Mouse (Mus musculus): Measurements from ENCODE around the gene Bcl11a. TPM values are rescaled to one million over a fixed set of nuclear protein-coding genes. Genes with fewer than 3 reads are reported as not detected.

Gene Bcl11a
- total RNA-seq, 2 experiments from 2014 or later = 209 to 220 TPM

DNA sequence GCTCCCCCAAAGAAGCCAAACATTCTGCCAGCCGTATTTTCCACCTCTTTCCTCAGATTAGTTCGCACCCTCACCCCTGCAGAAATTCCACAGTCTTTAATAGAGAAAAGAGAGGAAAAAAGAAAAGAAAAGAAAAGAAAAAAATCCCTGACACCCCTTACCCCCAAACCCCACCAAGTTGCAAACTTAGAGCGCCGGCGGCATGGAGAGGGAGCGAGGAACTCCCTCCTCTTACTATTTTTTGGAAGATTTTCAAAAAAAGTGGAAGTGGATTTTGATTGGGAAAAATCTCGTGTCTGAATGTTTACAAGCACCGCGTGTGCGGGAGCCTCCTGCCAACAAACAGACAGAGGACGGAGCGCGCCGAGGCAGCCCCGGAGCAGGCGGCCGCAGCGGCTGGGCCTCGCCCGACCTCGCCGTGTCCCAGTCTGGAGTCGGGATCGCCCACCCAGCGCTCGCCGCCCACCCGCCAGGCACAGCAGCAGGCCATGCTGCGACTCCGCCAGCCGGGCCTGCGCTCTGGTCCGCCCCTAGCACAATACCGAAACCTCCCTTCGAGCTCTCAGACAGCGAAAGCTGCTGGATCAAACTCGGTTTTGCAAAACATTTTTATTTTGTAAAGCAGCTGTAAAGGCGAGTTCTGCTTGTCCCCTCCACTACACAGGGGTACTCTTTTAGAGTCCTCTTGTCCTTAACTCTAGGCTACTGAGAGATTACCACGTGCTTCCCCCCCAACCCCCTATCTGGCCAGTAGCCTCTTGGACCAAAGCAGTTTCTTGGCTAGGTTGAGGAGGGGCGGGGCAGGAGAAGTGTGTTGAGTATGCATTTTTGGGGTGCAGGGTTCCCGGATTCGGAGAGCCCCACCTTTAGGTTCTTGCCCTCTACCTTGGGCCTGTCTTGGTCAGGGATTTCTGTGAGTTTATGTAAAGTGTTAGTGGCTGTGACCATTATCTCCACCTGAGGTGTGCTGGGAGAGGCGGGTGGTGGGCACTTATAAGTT, 1.8 kb downstream of the Bcl11a start:
- DNase-seq = peak; percentile 63
- intact Hi-C loops (cut with DNase I) = loop anchor here (5.0 to 10.0 kb wide), 3 partner anchors 1225 to 1778 kb away; no protein-coding TSS in a partner anchor

DNA sequence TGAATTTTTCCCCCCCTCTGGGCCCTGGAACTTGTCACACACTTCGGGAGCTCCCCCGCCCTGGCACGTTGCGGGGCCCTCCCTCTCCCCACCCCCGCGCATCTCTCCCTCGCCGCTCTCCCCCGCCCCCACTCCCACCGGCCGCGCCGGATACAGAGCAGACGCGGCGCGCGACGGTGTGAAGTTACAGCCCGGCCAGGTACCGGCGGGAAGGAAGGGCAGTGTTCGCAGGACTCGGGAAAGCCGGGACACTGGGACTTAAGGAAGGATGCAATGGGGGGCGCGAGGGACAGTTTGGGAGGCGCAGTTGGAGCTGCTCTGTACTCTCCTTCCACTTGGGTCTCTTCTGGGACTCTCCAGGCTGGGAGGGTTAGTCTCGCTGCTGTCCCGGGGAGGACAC, 2.7 kb downstream of the Bcl11a start:
- intact Hi-C loops (cut with DNase I) = no loop called here

DNA sequence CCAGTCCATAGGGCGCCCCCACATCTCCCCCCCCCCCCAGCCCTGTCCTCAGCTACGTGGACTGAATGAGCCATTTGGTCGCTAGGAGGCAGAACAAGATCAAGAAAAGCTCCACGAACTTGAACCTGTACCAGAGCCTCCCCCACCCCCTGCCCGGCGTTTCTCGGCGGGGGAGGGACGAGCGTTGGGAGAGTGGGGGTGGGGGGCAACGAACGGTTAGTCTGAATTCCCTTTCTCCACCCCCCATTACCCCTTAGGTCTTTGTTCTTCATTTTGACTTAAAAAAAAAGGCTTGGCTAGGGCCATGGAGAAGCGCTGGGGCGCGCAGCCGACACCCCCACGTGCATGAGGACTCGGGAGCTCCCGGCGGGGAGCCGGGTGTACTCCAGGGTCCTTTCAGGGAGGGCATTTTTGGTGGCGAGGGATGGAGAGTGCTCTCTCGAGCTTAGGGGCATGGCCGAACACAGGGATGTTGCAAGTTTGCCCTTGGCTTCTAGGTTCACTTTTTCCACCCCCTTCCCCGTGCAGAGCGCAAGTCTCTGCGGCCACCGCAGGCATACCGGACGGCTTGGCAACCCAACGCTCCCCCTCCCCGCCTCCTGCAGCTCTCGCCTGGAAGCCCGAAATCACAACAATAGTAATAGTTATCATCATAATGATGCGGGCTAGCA, 3.3 kb downstream of the Bcl11a start:
- peak; percentile 77 for DNase-seq
- intact Hi-C loops (cut with DNase I) = no loop called here

More for the DNA sequence above, 2.7 kb downstream of the Bcl11a start:
- DNase-seq = peak; percentile 61

DNA sequence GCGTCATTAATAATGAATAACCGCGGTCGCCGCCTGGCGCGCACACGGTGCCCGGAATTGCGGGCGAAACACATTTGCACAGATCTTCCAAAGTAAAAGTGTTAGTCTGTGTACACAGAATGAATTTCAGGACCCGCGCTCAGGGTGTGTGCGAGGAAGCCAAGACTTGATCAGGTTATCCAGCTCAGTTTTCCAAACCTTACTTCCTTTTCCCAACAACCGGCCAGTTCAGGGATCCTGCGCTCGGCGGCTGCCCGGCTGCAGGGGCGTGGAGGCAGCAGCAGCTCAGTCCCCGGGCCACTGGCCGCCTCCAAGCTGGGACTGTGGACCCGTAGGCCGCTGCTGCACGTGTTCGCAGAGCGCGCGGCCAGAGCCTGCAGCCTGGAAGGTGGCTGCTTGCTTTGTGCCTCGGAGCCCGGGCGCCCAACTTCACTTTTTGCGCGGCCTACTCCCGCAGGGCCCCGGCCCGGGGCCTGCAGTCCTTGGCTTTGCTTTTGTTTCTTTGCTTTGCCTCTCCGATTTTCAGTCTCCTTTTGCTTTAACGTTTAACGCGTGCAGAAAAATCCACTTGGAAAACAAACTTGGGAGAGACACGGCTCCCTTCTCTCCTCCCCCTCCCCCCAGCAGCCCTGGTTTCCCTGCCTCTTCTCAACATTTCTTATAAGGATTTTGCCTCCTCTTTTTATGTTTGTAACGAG, 4.0 kb downstream of the Bcl11a start:
- DNase-seq = peak; percentile 65
- intact Hi-C loops (cut with DNase I) = no loop called here

DNA sequence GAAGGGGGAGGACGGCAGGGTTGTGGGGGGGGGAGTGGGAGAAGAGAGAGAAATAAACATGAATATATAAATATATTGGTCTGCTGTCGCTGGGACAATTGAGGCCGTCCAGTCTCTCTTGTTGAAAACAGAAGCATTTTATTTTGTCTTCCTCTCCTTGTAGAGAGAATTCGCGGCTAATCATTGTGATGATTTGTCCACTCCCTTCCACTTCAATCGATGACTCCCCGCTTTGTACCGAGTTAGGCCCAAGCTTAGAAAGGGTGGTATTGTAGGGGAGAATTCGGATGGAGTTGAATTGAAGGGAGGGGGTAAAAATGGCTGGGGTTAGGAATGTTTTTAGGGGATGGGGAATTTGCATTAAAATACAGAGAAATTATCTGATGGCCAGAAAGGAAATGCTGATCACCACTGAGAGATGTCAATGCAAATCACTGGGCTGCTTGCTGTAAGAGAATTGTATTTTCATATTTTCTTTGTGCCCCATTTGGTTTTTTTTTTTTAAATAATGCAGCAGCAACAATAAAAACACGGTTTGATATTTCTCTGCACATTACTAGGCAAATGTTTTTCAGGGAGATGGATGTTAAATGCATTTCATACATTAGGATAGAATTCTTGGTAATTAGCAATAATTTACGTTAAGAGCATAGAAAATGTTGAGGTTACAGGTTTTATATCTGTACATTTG, 4.7 kb downstream of the Bcl11a start:
- intact Hi-C loops (cut with DNase I) = no loop called here
- DNase-seq = no peak

DNA sequence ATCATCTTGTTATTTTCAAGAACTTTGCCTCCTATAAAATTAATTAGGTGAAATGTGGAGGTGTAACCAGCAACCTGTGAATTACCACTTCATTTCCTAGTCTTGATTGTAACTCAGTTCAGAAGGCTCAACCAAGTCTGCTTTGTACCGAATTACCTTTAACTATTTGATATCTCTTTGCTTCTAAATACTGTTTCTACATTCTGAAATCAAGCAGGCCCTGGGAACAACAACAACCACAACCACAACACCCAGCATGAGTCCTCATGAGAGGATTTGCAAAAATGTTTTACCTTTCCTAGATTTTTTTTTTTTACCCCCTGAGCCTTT, 5.2 kb downstream of the Bcl11a start:
- no peak for DNase-seq

DNA sequence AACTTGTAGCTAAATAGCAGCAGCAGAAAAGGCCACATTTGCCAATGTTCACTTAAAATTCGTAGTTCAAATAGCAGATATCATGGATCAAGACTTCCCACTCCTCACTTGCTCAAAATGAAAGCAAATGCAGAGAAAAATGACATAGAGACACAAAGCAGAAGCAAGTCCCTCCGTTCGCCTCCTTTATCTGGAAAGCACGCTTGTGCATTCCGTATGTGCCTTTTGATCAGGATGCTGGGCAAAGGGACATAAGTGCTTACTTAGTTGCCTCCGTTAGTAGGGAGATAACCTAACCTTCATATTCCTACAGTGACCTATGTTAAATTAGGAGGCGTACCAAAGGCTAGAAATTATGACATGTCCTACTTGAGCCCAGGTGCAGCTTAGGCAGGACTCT, 5.6 kb downstream of the Bcl11a start:
- intact Hi-C loops (cut with DNase I) = no loop called here
- no peak for DNase-seq

More for the DNA sequence above, 5.2 kb downstream of the Bcl11a start:
- intact Hi-C loops (cut with DNase I) = no loop called here

DNA sequence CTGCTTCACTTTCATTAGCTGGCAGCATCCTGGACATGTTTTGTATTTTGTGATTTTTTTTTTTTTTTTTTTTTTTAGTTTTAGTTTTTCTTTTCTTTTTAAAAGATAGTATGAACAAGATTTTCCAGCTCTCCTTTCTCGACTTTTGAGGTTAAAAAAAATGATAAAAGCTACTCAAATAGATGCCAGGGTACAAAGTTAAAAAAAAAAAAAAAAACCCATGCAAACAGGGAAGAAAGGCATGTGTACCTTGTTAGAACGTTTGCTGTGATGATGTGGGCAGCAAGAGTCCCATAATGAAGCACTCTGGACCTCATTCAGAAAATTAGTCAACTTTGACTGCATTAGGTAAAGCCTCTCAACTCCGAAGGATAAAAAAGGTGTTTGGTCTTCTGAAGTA, 6.2 kb downstream of the Bcl11a start:
- DNase-seq = no peak
- intact Hi-C loops (cut with DNase I) = no loop called here

DNA sequence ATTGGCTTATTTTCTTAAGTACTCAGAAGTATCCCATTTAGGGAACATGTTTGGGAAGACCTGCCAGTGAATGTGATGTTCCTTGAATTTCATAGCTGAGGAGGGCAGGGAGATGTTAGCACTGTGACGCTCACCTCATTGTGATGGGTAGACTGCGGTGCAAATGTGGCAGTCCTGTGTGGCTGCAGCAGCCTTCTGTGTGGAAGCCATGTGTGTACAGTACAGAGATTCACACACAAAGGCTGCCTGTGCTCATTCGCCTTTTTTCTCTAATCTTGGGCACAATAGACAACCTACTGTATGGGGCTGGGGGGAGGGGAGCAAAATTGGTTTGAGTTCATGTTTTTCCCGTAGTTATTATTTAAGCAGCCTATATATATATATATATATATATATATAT, 6.7 kb downstream of the Bcl11a start:
- intact Hi-C loops (cut with DNase I) = no loop called here
- no peak for DNase-seq

DNA sequence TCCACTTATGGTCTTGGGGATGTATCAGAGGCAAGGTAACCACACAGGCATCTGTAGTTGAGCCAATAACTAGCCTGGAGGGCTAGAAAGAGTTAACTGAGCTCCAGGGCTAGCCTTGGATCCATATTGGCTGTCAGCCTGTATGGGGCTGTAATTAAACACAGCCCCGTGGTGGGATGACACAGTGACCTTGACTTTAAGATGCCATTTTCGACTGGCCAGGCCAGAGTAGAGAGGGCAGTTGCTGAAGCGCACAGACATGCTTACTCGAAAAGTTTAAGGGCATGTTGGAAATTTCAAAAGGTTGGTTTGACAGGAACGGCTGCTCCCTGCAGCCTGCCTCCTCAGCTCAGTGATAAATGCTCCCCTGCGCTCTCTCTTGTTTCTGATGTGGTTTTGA, 8.1 kb downstream of the Bcl11a start:
- intact Hi-C loops (cut with DNase I) = no loop called here

DNA sequence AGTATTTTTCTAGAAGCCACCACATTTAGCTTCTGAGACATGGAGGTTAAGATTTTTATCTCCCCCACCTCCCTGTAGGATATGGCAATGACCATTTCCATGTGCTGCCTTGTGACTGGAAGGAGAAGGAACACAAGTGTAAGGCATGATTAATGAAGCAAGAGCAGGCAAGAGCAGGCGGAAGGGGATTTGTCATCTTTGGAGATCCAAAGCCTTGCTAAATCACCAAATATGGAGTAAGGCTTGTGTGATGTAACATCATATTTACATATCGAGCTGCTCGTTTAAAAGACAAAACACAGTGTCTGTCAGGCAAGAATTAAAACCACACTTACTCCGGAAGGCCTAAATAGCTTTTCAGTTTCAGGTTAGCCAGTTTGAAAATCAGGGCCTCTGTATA, 9.2 kb downstream of the Bcl11a start:
- intact Hi-C loops (cut with DNase I) = no loop called here
- DNase-seq = no peak

More for the DNA sequence above, 8.1 kb downstream of the Bcl11a start:
- DNase-seq = no peak

DNA sequence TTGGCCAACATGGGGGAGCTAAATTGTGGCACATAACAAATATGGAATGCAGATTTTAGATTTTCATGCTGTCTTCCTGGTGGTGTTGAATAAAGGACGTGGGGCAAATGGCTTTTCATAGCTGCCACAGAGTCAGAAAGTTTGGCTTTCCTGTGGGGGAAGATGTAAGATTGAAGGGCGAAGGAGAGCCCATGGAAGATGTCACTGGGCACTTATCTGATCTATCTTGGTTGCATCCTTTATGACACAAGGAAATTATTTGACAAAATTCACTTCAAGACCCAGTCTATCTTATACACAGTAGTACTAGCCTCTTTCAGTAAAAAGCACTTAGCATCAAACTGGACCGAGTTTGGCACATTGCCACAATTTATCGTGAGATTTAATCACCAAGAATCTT, 12.6 kb downstream of the Bcl11a start:
- intact Hi-C loops (cut with DNase I) = loop anchor here (10.0 kb wide), 1 partner anchor 624 kb away; no protein-coding TSS in a partner anchor
- no peak for DNase-seq

DNA sequence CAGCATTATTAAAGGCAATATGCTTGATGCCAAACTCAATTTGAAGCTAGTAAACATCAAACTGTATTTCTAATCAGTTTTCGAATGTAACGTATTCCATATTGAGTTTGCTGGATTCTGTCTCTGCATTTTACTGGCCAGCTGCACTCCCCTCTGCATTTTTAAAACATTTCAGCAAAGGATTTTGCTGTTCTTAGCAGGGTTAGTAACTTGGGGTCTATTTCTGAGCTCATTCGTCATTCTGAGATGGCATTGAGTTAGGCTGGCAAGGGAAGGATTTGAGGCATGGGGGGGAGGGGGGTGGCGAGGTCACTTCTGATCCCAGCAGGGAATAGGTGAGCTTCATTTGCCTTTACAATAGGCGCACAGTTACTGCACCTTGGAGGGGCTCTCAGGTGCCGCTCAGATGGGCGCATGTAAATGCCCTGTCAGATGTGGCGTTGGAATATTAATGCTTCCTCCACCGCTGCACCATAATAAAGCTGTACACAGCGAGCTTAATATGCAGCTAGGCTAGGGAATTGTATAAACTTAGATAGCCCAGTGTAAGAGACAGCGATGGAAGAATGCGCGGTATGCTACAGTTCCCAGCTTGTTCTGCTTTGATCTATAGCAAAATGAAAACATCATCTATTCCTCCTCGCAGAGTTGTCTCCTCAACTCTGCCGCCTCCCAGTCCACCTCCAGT, 13.7 kb downstream of the Bcl11a start:
- no peak for DNase-seq
- intact Hi-C loops (cut with DNase I) = loop anchor here (10.0 kb wide), 1 partner anchor 623 kb away; no protein-coding TSS in a partner anchor

DNA sequence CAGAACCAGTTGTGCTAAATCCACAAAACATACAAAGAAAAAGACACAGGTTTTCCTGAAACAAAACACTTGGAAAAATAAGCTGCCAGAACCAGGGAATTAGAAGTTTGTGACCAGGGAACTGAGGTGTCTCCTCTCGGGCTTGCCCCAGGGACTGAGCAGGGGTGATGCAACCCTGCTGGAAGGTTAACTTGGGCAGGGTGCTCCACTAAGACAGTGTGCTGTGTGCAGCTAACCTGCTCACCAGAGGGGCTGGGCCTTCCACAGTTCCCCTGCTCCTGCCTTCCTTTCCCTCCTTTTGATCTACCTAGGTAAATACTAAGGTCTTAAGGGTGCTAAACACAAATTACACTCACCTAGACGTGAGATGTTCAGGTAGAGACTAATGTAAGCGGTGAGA, 14.8 kb downstream of the Bcl11a start:
- intact Hi-C loops (cut with DNase I) = loop anchor here (10.0 kb wide), 1 partner anchor 622 kb away; no protein-coding TSS in a partner anchor
- DNase-seq = no peak

DNA sequence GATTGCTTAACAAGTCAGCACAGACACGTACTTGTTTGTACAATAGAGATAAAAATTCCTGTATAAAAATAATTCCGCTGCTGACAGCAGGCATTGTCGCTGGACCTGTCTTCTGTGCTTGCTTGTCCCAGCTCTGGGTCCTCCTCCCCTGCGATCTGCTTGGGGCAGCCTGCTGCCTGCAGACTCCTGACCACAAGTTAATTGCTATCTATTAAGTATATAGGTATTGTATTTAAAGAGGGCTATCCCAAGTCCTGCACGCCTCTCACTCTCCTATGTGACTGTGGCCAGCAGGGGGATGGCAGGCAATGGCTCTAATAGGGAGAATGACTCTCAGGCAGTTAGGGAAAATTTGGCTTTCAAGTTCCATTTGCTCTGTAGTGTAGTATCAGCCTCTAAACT, 16.2 kb downstream of the Bcl11a start:
- intact Hi-C loops (cut with DNase I) = loop anchor here (10.0 kb wide), 1 partner anchor 621 kb away; no protein-coding TSS in a partner anchor
- DNase-seq = peak; percentile 20

DNA sequence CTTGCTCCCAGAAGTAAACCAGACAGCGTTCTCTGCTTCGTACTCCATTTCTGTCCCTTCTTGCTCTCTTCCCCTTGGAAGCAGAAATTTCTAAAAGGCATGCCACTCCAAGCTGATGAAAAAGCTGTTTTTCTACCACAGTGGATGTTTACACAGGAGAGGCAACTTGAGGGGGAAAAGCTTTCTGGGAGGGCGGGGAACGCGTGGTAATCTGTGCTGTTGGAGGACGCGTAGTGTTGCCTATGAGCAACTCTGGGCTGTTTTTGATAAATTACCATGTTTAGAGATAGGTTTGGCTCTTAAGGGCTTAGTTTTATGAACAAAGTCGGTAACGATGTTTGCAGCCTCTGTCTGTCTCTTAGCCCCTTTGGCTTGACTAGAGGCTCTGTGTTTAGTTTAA, 17.4 kb downstream of the Bcl11a start:
- intact Hi-C loops (cut with DNase I) = loop anchor here (10.0 kb wide), 1 partner anchor 620 kb away; no protein-coding TSS in a partner anchor
- DNase-seq = no peak

DNA sequence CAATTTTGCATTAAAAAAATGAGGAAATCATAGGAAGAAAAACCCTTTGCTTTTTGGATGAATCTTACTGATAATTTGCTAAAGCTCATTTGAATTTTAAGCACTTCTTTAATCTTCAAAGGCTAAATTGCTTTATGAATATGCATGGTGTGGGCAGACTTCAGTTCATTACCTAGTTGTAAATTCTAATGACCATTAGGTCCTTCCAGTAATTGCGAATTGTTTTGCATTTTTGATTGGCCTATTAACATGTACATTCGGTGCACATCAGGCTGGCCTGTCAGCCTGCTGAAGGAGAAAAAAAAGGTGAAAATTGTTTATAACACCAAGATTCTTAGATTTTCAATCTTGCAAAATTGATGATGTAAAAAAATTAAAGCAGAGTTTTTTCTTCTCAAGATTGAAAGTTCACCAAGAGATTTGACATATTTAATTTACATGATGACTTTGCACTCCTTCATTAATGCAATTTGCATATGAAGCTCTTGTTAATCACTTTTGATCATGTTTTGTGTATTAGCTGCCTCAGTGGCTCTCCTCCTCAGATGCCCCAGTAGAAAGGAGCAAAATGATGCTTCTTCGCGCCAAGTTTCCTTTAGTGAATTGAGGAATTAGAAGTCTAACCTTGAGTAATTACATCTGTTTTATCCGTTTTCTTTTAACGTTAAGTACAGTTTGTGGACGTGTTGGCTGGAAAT, 17.9 kb downstream of the Bcl11a start:
- DNase-seq = no peak
- intact Hi-C loops (cut with DNase I) = loop anchor here (10.0 kb wide), 1 partner anchor 619 kb away; no protein-coding TSS in a partner anchor

DNA sequence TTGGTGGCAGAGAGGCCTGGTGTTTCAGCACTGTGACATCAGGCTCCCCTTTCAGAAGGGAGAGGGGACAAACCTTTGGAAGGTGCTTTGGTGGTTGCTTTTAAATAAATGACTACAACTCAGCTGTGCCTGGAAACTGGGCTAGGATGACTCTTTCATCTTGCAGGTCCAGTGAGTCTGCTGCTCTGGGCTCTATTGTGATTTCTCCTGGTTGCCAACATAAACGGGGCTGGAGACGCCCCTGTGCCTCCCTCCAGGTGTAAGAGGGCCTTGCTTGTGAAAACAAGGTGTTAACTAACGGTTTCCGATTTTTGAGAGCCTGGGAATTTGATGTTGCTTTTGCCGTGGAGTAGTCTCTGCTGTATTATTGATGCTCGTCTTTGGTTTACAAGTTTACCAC, 18.6 kb downstream of the Bcl11a start:
- no peak for DNase-seq
- intact Hi-C loops (cut with DNase I) = loop anchor here (10.0 kb wide), 1 partner anchor 618 kb away; no protein-coding TSS in a partner anchor

DNA sequence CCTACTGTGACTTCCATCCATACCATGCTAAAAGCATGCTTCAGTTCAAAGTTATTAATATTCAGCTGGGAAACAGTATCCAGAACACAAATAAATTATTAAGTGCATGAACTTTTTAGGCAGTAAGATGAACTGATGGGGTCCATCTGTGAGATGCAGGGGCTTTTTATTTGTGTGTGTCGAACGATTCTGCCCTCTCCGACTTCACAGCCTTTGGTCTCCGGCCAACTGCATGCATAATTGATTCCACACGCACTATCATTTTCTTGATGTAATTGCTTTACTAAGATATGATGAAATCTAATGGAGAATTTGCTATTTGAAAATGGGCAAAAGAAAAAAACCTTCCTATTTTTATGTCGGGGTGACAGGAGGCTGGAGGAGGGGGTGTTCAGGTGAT, 19.2 kb downstream of the Bcl11a start:
- peak; percentile 19 for DNase-seq
- intact Hi-C loops (cut with DNase I) = loop anchor here (10.0 kb wide), 1 partner anchor 618 kb away; no protein-coding TSS in a partner anchor
